Comparison of ENCODE assay signal across 27 mouse cellular contexts in the genomic region with DNA sequence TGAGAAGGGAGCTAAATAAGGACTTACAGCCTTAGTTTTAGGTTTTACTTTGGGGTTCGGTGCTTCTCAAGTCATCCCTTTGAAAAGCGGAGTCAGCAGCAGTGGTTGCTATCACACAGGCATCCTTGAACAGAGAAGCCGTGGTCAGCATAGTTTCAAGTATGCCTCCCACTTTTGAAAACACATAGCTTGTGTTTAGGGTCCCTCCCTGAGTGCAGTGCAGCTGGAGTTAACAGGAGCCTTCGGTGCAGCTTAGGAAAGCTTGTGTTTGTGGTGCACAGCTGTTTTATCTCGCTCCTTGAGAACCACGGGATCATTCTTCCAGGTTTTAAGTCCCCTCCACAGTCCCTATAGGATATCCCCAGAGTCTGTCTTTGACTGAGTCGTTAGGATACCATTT.
A peak's percentile ranks its signal among the peaks of the same experiment; 100 is the strongest.
DNase-seq lines count a peak whose midpoint lies in the region; ATAC-seq and TF ChIP-seq lines count a peak whose summit lies in the region.
"Had no signal": no experiment of that assay in that cellular context is flagged by ENCODE, and none has a peak within 500 bp of the region (broad histone marks: within the 10 kb centered on the region; RNA-seq: fewer than 3 reads in every experiment).

No protein-coding gene starts in this region.

- H3K27me3 ChIP-seq in heart, embryonic 10.5 days (ENCODE audit: insufficient read depth, poor library complexity, severe bottlenecking), result no peaks in the 10 kb centered on the region
- no peaks in the 10 kb centered on the region for H3K27me3 ChIP-seq in kidney, embryonic 14.5 days (ENCODE audit: control insufficient read depth, insufficient read depth, low read length)
- no peaks in the 10 kb centered on the region for H3K27me3 ChIP-seq in kidney, adult 2 months (replicated peaks; ENCODE audit: control insufficient read depth, insufficient read depth, low read length)
- no peaks in the 10 kb centered on the region for H3K27me3 ChIP-seq in kidney, postnatal 0 days (ENCODE audit: insufficient read depth, low read length)
- H3K27me3 ChIP-seq: embryonic facial prominence, embryonic 13.5 days; forebrain, embryonic 12.5 days; forebrain, embryonic 15.5 days; heart, embryonic 15.5 days had no signal

- 62% methylated on average over 7 of the region's 7 CpGs for WGBS in heart, embryonic 10.5 days
- 49% methylated on average over 7 of the region's 7 CpGs for WGBS in kidney, embryonic 14.5 days
- WGBS in kidney, adult 2 months, result 58% methylated on average over 7 of the region's 7 CpGs
- WGBS in kidney, postnatal 0 days, result 41% methylated on average over 7 of the region's 7 CpGs

- no peak for TF ChIP-seq POLR2A in kidney, adult 2 months (IDR thresholded peaks at IDR 0.05; ENCODE audit: low read depth, low read length)

- no peak for TF ChIP-seq CTCF in kidney, adult 2 months (conservative IDR thresholded peaks at IDR 0.05; ENCODE audit: insufficient read depth, insufficient read length, low read depth, low read length)
- TF ChIP-seq CTCF in kidney, postnatal 0 days (IDR thresholded peaks at IDR 0.05; ENCODE audit: low read depth), result no peak

- no peaks in the 10 kb centered on the region for H3K9me3 ChIP-seq in heart, embryonic 10.5 days
- peaks cover 3% of the 10 kb centered on the region for H3K9me3 ChIP-seq in kidney, embryonic 14.5 days (ENCODE audit: control insufficient read depth, low read length)
- no peaks in the 10 kb centered on the region for H3K9me3 ChIP-seq in kidney, postnatal 0 days (replicated peaks; ENCODE audit: low read length)
- H3K9me3 ChIP-seq: embryonic facial prominence, embryonic 13.5 days; forebrain, embryonic 15.5 days; heart, embryonic 15.5 days had no signal

- no peak overlapping the region for H3K4me2 ChIP-seq in kidney, embryonic 14.5 days (replicated peaks; ENCODE audit: low read depth, low read length)
- H3K4me2 ChIP-seq in kidney, postnatal 0 days (ENCODE audit: low read length), result no peak overlapping the region
- H3K4me2 ChIP-seq: embryonic facial prominence, embryonic 13.5 days; forebrain, embryonic 12.5 days; forebrain, embryonic 15.5 days; heart, embryonic 11.5 days; heart, embryonic 15.5 days; hindbrain, embryonic 14.5 days had no signal

- no peak overlapping the region for H3K9ac ChIP-seq in kidney, embryonic 14.5 days (ENCODE audit: low read depth, low read length)
- H3K9ac ChIP-seq in kidney, postnatal 0 days (ENCODE audit: low read depth, low read length), result no peak overlapping the region
- H3K9ac ChIP-seq: embryonic facial prominence, embryonic 13.5 days; forebrain, embryonic 12.5 days; forebrain, embryonic 15.5 days; heart, embryonic 15.5 days; hindbrain, embryonic 14.5 days had no signal

- H3K36me3 ChIP-seq in heart, embryonic 10.5 days, result peaks cover 3% of the 10 kb centered on the region; the same call in 1 of the 2 replicates
- H3K36me3 ChIP-seq in kidney, embryonic 14.5 days (ENCODE audit: control insufficient read depth, insufficient read depth, low read length), result no peaks in the 10 kb centered on the region
- no peaks in the 10 kb centered on the region; the same call in 1 of the 2 replicates for H3K36me3 ChIP-seq in kidney, adult 2 months (ENCODE audit: control insufficient read depth, insufficient read depth, low read length)
- H3K36me3 ChIP-seq in kidney, postnatal 0 days (ENCODE audit: insufficient read depth, low read length), result no peaks in the 10 kb centered on the region
- H3K36me3 ChIP-seq: embryonic facial prominence, embryonic 13.5 days; forebrain, embryonic 12.5 days; forebrain, embryonic 15.5 days; heart, embryonic 15.5 days had no signal

- ATAC-seq in kidney, embryonic 14.5 days (ENCODE audit: low FRiP score, low TSS enrichment), result peak; percentile 45; the same call in 1 of the 2 replicates
- ATAC-seq in kidney, postnatal 0 days (replicated peaks; ENCODE audit: low FRiP score, low read depth), result 0 out of 2 replicates have a peak, but pooled peaks have one; percentile 40
- ATAC-seq: activated CD4-positive, CD25-positive, alpha-beta regulatory T cell, adult 4 months; forebrain, embryonic 15.5 days; hindbrain, postnatal 0 days had no signal

- H3K4me3 ChIP-seq in heart, embryonic 10.5 days, result no peak overlapping the region
- no peak overlapping the region for H3K4me3 ChIP-seq in kidney, embryonic 14.5 days (ENCODE audit: low read length)
- H3K4me3 ChIP-seq in kidney, adult 2 months (ENCODE audit: insufficient read depth, low read depth, low read length), result no peak overlapping the region
- no peak overlapping the region for H3K4me3 ChIP-seq in kidney, postnatal 0 days (replicated peaks; ENCODE audit: low read depth, low read length)
- H3K4me3 ChIP-seq: embryonic facial prominence, embryonic 10.5 days; embryonic facial prominence, embryonic 13.5 days; erythroblast, embryonic 14.5 days; forebrain, embryonic 12.5 days; forebrain, embryonic 15.5 days; heart, adult 2 months; heart, embryonic 15.5 days had no signal

- H3K27ac ChIP-seq in heart, embryonic 10.5 days, result 0 out of 2 replicates have a peak overlapping the region, but pooled peaks have one; percentile 6
- no peak overlapping the region for H3K27ac ChIP-seq in kidney, embryonic 14.5 days (ENCODE audit: low read depth, low read length)
- no peak overlapping the region for H3K27ac ChIP-seq in kidney, adult 2 months (ENCODE audit: insufficient read depth, low read depth, low read length)
- H3K27ac ChIP-seq in kidney, postnatal 0 days, result no peak overlapping the region
- H3K27ac ChIP-seq: embryonic facial prominence, embryonic 10.5 days; embryonic facial prominence, embryonic 13.5 days; forebrain, embryonic 12.5 days; forebrain, embryonic 15.5 days; heart, adult 2 months; heart, embryonic 15.5 days; hindbrain, embryonic 14.5 days; hindbrain, postnatal 0 days had no signal

- peaks cover 14% of the 10 kb centered on the region for H3K4me1 ChIP-seq in heart, embryonic 10.5 days
- 0 out of 2 replicates have a peak, but pooled peaks cover 3% of the 10 kb centered on the region for H3K4me1 ChIP-seq in kidney, embryonic 14.5 days (ENCODE audit: control insufficient read depth, insufficient read depth, low read length)
- H3K4me1 ChIP-seq in kidney, adult 2 months (ENCODE audit: control insufficient read depth, insufficient read depth, low read length), result peaks cover 22% of the 10 kb centered on the region
- H3K4me1 ChIP-seq in kidney, postnatal 0 days (replicated peaks; ENCODE audit: insufficient read depth, low read length), result peaks cover 4% of the 10 kb centered on the region; the same call in 1 of the 2 replicates
- H3K4me1 ChIP-seq: embryonic facial prominence, embryonic 13.5 days had no signal

- DNase-seq in heart, embryonic 10.5 days (ENCODE audit: low spot score), result no peak
- DNase-seq in heart, adult 11 months, result no peak
- no peak for DNase-seq in kidney, adult 2 months
- DNase-seq in kidney, postnatal 0 days (ENCODE audit: low spot score), result peak; percentile 53
- no peak for DNase-seq in kidney, adult 11 months
- DNase-seq: adrenal gland, adult 8-10 months; adrenal gland, postnatal 25 days; cerebellum, adult 11-12 months; cerebellum, adult 8-10 months; cerebellum, postnatal 10 days; cerebellum, postnatal 36 days; embryo, embryonic 11 days; gastrocnemius, postnatal 25 days; heart, adult 2 months; heart, postnatal 14 days; heart, postnatal 4 days had no signal
